Mouse (Mus musculus): ENCODE data around the gene Morn3.

Gene Morn3

GRCm38 (mm10) chr5:122993811-122994210 is 53.0 kb downstream of the Morn3 start:
- no peak for DNase-seq (ENCODE audit: low read depth, low spot score)

GRCm38 (mm10) chr5:122991350-122992004 is 55.3 kb downstream of the Morn3 start:
- DNase-seq (ENCODE audit: low read depth, low spot score) = no peak

- DNase-seq (ENCODE audit: low read depth, low spot score) = no peak
These were observed 56.2 kb downstream of the Morn3 start for GRCm38 (mm10) chr5:122990411-122991160.

GRCm38 (mm10) chr5:122989551-122990330 is 57.1 kb downstream of the Morn3 start, which contains the start of gene Kdm2b:
Gene Kdm2b, minus strand, starts transcription at chr5:122989823.
- DNase-seq (ENCODE audit: low read depth, low spot score) = no peak

- no peak for DNase-seq (ENCODE audit: low read depth, low spot score)
These were observed 57.8 kb downstream of the Morn3 start for GRCm38 (mm10) chr5:122989001-122989525.

- DNase-seq (ENCODE audit: low read depth, low spot score) = no peak
These were observed 58.6 kb downstream of the Morn3 start for GRCm38 (mm10) chr5:122988021-122988751.

- no peak for DNase-seq (ENCODE audit: low read depth, low spot score)
These were observed 59.4 kb downstream of the Morn3 start for GRCm38 (mm10) chr5:122987211-122988020.

GRCm38 (mm10) chr5:122986091-122986493 is 60.7 kb downstream of the Morn3 start:
- no peak for DNase-seq (ENCODE audit: low read depth, low spot score)
